Mouse (Mus musculus): ENCODE data around the gene Gpx2. TPM values are rescaled to one million over a fixed set of nuclear protein-coding genes. Genes with fewer than 3 reads are reported as not detected.

The Gpx2 gene
- polyA plus RNA-seq (2012) = not detected in 2 replicates

GRCm38 (mm10) chr12:76795350-76795749, at the start of gene Gpx2:
TSS of gene Gpx2 (minus strand) at chr12:76795554.

GRCm38 (mm10) chr12:76822651-76823041, 27.3 kb upstream of the Gpx2 start, which contains the start of gene Rab15:
TSS of gene Rab15 (minus strand) at chr12:76822908.

DNA sequence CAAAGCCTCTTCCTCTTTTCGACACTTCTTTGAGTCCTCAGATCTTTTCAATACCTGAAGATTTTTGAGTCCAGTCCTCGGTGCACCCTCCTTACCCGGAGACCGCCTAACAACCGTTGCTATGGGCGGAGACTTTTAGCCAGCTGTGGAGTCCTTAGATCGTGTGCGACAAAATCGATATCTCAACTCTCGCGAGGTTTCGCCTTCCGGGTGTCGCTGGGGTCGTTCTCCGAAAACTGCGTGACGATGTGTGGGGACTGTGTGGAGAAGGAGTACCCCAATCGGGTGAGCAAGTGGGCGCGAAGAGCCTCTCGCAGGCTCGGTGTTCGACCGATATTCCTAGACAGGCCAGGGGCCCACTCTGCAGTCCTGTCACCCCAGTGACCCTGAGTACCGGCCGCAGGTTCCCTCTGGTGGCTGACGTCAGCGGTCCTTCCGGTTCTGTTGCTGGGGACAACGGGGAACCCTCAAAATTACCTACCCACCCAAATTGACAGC, 30.0 kb downstream of the Gpx2 start, which contains the start of the genes Churc1 and Fntb:
Gene Churc1, plus strand, starts transcription at position 185 of the 498 bp plus-strand sequence.
Gene Fntb, plus strand, starts transcription at position 236 of the 498 bp plus-strand sequence.

Other genes with a start within 250 kb of the Gpx2 start
- gene Sptb, start 85.0 kb downstream of the Gpx2 start, polyA plus RNA-seq (2012) = 11.5 and 12.9 TPM in 2 replicates
- gene Churc1, start 30.0 kb downstream of the Gpx2 start, polyA plus RNA-seq (2012) = 5.5 and 5.8 TPM in 2 replicates
- gene Fntb, start 30.0 kb downstream of the Gpx2 start, polyA plus RNA-seq (2012) = 17.4 and 18.3 TPM in 2 replicates
- 0.05 and 0.17 TPM in 2 replicates for gene Rab15, start 27.4 kb upstream of the Gpx2 start, polyA plus RNA-seq (2012)
- gene Max, start 166.6 kb upstream of the Gpx2 start, polyA plus RNA-seq (2012) = 91.7 and 101 TPM in 2 replicates